Mouse (Mus musculus) myocyte (in vitro differentiated cells): ENCODE measurements around the gene Gm49322.

Experiments used
- CEBPB ChIP-seq: IDR thresholded peaks from 2 replicates; pipeline ENCODE4 v1.6.1; 2011; ENCODE audit warnings: mild to moderate bottlenecking, moderate library complexity; ENCODE audit not compliant: poor library complexity, insufficient read depth, severe bottlenecking
- E2F4 ChIP-seq: IDR thresholded peaks from one replicate; pipeline ENCODE4 v1.6.1; 2011; ENCODE audit warnings: mild to moderate bottlenecking, control low read depth, moderate library complexity; ENCODE audit not compliant: insufficient read depth
- MAX ChIP-seq: IDR thresholded peaks from one replicate; pipeline ENCODE4 v1.6.1; 2011; ENCODE audit warnings: low read depth, mild to moderate bottlenecking, control low read depth
- MYOD1 ChIP-seq, 3 experiments: IDR thresholded peaks; one replicate each; pipeline ENCODE4 v1.6.1; 2011; ENCODE audit warnings: control low read depth in 2 of 3, low read depth in 2 of 3, mild to moderate bottlenecking in 2 of 3, moderate library complexity in 1 of 3; ENCODE audit not compliant: insufficient read length in 2 of 3, control insufficient read depth in 1 of 3
- MYOG ChIP-seq, 3 experiments: IDR thresholded peaks; one replicate each; pipeline ENCODE4 v1.6.1; 2011; ENCODE audit warnings: control low read depth in 2 of 3, low read depth in 2 of 3, mild to moderate bottlenecking in 2 of 3; ENCODE audit not compliant: insufficient read length in 2 of 3, control insufficient read depth in 1 of 3, insufficient read depth in 1 of 3
- POLR2A ChIP-seq: IDR thresholded peaks from one replicate; pipeline ENCODE4 v1.6.1; 2011; ENCODE audit warnings: low read depth, mild to moderate bottlenecking, control low read depth, moderate library complexity; ENCODE audit not compliant: insufficient read length
- POLR2AphosphoS2 ChIP-seq: IDR thresholded peaks from one replicate; pipeline ENCODE4 v1.6.1; 2011; ENCODE audit warnings: low read depth, control low read depth; ENCODE audit not compliant: insufficient read length
- TCF12 ChIP-seq: IDR thresholded peaks from one replicate; pipeline ENCODE4 v1.6.1; 2011; ENCODE audit warnings: mild to moderate bottlenecking, control low read depth; ENCODE audit not compliant: poor library complexity, insufficient read depth, severe bottlenecking
- TCF3 ChIP-seq: IDR thresholded peaks from one replicate; pipeline ENCODE4 v1.6.1; 2011; ENCODE audit warnings: low read depth, control low read depth; ENCODE audit not compliant: insufficient read length
- USF1 ChIP-seq: IDR thresholded peaks from one replicate; pipeline ENCODE4 v1.6.1; 2011; ENCODE audit warnings: low read depth, mild to moderate bottlenecking, control low read depth, moderate library complexity

DNA sequence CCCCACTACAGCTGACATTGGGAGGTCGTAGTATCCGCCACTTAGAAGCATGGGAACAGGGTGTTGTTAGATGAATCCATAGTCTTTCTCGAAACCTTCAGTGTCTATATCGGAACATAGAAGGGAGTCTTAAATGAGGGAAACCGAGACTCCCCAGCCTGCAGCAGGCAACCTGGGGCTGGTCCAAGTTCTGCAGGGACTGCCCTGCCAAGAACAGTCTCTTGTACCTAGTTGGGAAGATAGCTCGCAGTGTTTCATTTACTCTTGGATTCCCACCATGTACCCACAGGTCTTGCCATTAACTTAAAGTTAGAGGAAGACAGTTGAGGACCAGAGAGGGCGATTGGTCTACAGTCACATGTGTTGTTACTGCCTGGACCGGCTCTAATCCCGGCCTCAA is 14.5 kb downstream of the Gm49322 start:
- no peak for TF ChIP-seq POLR2A
- no peak for TF ChIP-seq MYOD1 (IDR thresholded peaks at IDR 0.05; ENCODE audit: control insufficient read depth in 1 of 3, insufficient read length in 2 of 3, low read depth in 2 of 3)
- TF ChIP-seq MYOG (IDR thresholded peaks at IDR 0.05; ENCODE audit: control insufficient read depth in 1 of 3, insufficient read depth in 1 of 3, insufficient read length in 2 of 3, low read depth in 2 of 3), result no peak
- TF ChIP-seq E2F4, result no peak
- TF ChIP-seq POLR2AphosphoS2, result no peak
- no peak for TF ChIP-seq USF1
- no peak for TF ChIP-seq TCF12
- TF ChIP-seq MAX, result no peak
- TF ChIP-seq TCF3, result no peak
- TF ChIP-seq CEBPB, result no peak
